Mouse (Mus musculus) cerebral cortex, adult 2 months (tissue): ENCODE measurements around the gene Prdx1.

Experiments used
- WGBS: fragments of 180-500 bp; shearing (Covaris S2); methylation state at CpG from one replicate; pipeline ENCODE4 v1.1.7; 2018; 5-methylcytosine and 5-hydroxymethylcytosine counted together

Gene Prdx1

DNA sequence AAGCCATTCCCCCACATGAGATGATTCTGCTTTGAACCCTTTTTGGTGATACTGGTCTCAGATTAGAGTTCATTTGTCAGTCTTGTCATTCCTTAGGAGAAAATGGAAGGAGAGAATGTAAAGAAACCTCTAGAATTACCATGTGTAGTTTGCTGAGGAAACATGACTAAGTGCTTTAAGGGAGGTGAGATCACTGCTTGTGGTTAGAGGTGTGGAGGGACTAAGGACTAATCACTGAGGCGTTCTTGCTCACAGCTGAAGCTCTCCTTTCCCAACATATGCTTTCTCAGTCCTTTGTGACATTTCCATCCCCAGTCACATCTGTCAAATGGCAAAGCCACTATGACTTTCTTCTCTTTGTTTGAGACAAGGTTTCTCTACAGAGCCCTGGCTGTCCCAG, 7.5 kb upstream of the Prdx1 start:
- 83% methylated on average over 1 of the region's 1 CpGs for WGBS

DNA sequence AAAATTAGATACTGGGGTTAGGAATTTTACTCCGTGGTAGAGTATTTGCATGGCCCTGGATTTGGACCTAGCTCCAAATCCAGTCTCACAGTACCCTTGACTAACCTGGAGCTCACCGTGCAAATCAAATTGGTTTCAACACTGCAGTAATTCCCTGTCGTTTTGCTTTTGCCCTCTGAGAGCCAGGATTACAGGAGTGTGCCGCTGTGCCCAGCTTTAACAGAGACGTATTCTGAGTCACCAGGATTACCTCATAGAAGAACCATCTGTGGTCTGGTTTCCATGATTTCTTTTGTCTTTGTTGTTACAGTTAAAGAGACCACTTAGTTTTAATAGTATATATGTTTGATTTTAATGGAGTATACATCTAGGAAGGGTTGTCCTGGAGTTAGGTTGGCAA, 6.2 kb upstream of the Prdx1 start:
- WGBS: 69% methylated on average over 5 of the region's 5 CpGs

DNA sequence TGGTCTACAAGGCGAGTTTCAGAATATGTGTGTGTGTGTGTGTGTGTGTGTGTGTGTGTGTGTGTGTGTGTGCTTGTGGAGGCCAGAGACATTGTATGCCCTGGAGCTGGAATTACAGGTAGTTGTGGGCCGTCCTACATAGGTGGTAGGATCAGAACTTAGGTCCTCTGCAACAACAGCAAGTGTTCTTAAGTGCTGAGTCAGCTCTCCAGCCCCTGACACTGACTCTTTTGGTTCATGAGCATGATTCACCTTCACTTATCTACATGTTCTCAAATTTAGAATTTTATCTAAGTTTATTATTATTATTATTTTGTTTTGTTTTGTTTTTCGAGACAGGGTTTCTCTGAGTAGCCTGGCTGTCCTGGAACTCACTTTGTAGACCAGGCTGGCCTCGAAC, 4.8 kb upstream of the Prdx1 start:
- 96% methylated on average over 4 of the region's 4 CpGs for WGBS

DNA sequence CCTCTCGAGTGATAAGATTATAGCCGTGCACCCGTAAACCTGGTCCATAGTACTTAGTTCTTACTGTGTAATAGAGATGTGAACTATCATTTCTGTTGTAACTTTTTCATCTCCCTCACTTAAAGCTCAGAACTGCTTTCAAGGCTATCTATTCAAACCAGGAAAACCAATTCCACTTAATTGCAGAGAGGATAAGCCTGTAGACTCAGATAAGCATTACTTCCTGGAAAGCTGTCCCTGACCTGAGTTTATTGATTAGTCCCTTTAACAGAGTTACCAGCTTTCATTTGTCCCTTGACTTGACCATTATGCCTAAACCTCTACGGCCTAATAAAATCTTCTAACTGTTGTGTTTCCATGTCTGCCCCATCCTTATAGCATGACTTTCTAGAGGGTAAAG, 1.4 kb upstream of the Prdx1 start:
- 91% methylated on average over 4 of the region's 4 CpGs for WGBS

DNA sequence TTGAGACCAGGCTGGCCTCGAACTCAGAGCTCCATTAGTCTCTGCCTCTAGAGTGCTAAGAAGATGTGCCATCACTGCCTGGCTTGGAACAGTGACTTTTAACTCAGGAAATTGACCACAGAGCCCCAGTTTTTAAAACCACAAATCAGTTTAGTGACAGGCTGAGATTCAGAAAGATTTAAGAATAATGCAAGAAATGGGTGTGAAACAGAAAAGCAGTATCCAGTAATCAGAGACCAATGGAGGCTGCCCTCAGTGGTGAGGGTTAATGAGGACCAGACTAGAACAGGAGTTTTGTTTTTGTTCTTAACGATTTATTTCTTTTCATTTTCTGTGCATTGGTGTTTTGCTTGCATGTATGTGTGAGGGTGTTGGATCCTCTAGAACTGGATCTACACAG, 679 bp upstream of the Prdx1 start:
- WGBS: 74% methylated on average over 2 of the region's 2 CpGs

DNA sequence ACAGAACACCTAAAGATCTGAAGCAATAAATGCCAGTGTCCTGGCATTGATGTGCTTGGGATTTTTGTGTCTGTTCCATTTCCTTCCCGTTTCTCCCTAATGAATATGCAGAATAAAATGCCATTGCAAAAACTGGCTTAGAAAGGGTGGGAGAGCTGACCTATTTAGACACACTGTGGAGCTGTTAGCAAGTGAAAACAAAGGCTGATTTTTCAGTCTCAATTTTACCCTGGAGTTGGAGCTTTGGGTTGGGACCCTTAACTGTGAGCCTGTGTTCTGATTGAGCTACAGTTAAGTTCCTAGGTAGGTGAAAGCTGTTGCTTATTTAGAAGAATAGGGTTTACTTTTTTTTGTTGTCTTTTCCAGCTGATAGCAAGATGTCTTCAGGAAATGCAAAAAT, 1.7 kb downstream of the Prdx1 start:
- 14% methylated on average over 1 of the region's 1 CpGs for WGBS

DNA sequence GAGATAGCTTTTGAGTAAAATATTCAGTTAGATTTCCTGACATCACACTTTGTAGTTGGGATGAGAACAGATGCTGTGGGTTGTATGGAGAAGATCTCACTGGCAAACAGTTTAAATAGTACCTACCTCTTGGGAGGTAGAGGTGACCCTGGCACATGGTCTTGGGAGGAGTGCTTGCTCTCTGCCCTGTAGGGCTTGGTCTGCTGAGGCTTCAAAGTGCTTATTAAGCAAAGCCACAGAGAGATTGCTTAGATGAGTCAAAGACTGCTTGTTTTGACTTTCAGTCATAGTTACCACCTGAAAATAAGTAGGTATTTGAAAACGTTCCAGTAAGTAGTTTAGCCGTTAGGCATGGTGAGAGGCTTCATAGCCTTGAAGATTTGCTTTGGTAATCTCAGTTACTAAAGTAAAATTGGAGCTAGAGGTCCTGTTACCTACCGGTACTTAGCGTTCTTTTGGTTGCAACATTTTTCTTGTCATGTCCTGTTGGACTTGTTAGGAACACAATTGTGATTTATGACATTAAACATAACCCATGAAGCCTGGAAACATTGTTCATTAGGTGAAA, 4.0 kb downstream of the Prdx1 start:
- 89% methylated on average over 4 of the region's 4 CpGs for WGBS

DNA sequence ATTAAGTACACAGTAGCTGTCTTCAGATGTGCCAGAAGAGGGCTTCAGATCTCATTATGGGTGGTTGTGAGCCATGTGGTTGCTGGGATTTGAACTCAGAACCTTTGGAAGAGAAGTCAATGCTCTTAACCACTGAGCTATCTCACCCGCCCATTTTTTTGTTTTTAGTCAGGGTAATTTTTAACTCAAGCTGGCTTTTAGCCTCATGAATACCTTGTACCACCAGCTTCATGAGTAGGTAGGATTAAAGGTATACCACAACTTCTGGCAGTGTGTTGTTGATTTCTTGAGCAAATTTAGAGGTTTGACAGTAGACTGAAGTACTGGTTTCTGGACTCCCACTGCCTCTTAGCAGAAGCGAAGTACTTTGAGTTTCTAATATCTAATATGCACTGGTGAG, 6.8 kb downstream of the Prdx1 start:
- WGBS: 95% methylated on average over 2 of the region's 2 CpGs

DNA sequence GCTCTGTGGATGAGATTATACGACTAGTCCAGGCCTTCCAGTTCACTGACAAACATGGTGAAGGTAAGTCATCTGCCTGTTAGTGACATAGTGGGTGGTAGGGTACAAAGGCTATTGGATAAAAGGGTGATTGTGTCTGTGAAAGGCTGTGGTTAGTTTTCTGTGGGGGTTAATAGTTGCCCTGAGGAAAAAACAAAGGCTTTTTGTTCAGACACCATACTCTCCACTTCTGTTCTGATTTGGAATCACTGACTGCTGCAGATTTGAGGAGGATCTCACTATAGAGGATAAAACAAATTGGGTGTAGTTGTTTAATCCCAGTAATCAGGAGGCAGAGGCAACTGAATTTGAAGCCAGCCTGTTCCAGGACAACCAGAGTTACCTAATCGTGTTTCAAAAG, 8.4 kb downstream of the Prdx1 start:
- WGBS: 73% methylated on average over 2 of the region's 2 CpGs

DNA sequence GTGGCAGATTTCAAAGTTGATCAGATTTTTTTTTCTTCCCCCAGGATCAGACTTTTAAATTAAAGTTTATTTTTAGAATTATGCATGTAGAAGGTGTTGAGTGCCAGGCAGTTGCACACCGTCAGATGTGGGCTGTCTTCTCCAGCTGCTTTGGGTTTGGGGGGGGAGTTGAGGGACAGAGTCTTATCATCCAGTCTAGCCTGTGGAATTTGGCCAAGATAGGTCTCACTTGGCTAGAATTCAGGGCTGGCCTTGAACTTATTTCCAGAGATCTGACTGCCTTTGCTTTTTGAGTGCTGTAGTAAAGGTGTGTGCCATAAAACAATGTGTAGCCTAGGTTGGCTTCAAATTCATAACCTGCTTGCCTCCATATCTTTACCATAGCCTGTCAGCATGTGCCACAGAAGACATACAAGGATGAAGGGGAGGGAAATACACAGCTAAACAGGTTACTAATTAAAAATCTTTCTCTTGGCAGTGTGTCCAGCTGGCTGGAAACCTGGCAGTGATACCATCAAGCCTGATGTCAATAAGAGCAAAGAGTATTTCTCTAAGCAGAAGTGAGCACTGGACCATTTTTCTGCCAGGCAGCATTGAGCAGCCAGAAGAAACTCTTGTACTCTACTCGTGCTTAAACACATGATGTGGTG, 13.5 kb downstream of the Prdx1 start:
- 45% methylated on average over 2 of the region's 2 CpGs for WGBS

DNA sequence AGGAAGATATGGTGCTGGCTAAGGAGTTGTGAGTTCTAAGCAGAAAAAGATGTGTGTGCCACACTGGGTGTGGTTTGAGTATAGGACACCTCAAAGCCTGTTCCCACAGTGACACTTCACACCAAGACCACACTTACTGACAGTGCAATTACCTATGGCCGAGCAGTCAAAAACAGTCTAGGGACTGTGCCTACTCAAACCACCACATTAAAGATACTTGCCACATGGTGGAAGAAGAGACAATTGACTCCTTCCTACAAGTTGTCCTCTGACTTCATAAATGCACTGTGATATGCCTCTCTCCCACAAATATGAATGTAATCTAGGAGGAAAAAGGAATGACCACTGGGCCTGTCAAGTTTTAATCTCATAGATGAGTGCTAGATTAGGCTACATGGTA, 15.6 kb downstream of the Prdx1 start:
- 77% methylated on average over 1 of the region's 1 CpGs for WGBS

DNA sequence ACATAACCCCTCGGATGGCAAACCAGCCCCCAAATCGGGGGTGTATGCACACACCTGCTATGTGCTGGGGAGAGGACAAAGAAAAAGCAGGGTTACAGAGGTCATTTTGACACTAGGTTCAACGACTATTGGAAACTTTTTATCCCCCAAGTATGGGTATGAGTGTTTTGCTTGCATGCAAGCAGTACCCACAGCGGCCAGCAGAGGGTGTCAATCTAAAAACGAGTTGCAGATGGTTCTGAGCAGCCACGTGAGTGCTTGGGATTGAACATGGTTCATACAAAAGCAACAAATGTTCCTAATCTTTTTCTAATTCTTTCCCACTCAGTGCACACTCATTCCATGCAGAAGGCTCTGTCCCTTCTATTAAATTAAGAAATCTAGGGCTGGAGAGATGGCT, 18.5 kb downstream of the Prdx1 start:
- 38% methylated on average over 6 of the region's 6 CpGs for WGBS

DNA sequence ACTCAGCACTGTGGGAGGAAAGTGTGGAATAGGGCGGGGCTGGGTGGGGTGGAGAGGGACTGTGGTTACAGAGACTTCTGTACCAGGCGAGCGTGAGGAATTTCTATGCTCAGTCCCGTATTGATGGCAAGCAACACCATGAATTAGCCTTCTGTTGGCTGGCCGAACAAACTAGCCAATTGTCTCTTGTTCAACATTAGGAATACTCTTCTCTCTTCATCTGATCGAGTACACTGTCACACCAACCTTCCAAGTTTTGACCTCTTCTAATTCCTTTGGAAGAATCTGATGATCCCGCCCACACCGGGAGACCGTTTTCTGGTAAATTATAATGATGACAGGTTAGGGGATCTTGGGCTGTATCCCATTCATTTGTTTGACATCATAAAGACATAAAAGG, 22.3 kb downstream of the Prdx1 start:
- 5% methylated on average over 9 of the region's 9 CpGs for WGBS

DNA sequence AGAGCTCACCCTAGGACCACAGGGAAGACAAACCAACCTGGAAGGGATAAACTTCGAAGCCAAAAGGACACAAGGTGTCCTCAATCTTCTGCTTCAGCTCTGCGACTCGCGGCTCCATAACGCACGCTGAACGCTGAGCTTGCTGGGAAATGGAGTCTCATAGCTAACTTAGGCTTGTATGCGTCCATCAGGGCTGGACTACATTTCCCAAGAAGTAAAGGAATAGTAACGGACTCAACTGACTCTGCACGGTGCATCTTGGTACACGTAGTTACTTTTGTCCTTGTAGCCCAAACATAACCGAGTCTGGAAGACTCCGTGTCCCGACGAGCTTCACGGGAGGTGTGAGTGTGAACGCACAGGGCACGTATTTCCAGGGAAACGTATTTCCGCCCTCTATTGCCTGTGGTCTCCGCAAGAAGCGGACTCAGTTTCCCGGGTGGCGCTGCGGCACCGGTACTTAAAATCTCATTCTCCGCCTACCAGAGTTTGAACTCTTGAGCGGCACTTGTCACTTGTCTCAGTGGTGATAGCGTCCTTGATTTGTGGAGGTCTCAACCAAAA, 22.9 kb downstream of the Prdx1 start, which contains the start of the genes Mmachc and Ccdc163:
Gene Mmachc (minus strand): TSS at position 206 of the 564 bp plus-strand sequence.
Gene Ccdc163 (plus strand): TSS at position 309 of the 564 bp plus-strand sequence.
- WGBS: under 1% methylated on average over 29 of the region's 29 CpGs

DNA sequence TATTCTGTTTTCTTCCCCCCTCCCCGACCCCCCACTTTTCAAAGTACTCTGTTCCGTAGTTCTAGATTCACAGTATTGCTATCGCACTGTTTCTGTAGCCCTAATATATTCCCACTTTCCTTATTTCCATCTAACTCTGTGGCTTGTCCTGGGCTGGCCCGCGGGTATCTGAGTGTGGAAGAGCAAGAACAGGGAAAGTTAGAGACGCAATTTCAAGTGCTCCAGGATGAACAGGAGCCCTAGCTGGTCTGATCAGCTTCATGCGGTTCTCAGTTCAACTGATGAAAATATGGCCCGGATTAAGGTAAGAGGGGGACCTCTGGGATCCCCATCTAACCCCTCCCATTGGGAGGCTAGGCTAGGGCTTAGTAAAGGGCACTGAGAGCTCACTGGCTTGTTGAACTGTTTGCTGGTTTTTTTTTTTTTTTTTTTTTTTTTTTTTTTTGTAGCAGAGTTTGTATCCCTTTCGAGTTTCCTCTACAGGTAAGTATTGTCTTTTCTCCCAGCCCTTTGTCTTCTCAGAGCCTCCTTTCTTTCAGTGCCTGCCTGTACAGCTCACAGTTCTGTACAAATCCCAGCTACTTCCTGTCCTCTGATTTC, 23.5 kb downstream of the Prdx1 start:
- 3% methylated on average over 9 of the region's 9 CpGs for WGBS

DNA sequence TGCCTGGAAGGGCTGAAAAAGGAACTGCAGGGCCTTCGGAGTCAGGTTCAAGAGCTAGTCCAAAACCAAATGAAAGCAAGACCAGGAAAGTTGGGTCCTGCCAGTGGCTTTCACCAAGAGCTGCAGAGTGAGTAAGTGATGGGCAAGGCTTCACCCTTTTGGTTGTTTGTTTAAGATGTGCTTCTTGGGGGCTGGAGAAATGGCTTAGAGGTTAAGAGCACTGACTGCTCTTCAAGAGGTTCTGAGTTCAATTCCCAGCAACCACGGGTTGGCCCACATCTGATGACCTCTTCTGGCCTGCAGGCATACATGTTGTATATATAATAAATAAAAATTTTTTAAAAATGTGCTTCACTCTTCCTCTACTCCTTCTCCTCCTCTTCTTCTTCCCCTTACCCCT, 24.8 kb downstream of the Prdx1 start:
- WGBS: 95% methylated on average over 2 of the region's 2 CpGs

DNA sequence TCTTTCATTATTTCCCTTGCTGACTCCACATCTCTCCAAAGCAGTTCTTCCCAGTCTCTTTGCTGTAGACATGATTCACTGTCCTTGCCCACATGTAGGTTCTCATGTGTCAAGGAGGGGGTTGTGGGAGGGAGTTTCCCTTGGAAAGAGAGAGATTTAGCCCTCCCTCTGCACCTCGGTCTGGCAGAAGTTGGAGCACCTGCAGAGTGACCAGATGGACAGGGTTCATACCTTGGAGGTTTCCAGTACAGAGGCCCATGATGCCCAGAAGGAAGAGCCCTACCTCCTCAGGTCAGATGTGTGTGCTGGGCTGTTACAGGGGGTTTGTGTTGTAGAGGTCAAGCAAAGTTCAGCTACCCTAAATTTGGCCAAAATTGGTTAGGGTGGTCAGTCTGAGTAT, 27.2 kb downstream of the Prdx1 start:
- 89% methylated on average over 1 of the region's 1 CpGs for WGBS

DNA sequence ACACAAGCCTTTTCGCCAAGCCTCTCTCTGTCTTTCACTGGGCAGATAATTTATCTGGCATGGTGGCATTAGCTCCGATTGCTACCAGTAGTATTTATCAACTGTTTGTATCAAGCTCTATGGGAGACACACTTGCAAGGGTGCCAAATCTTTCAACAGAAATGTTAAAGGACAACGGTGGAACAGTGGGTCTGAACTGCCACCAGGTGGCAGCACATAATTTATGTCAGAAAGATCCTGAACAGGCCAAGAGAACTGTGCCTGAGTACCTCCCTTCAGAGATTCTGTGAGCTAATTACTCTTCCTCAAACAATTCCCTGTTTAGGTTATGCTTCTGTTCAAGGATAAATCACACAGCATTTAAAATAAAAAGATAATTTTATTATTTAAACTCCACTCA, 34.1 kb downstream of the Prdx1 start:
- WGBS: 18% methylated on average over 3 of the region's 3 CpGs

DNA sequence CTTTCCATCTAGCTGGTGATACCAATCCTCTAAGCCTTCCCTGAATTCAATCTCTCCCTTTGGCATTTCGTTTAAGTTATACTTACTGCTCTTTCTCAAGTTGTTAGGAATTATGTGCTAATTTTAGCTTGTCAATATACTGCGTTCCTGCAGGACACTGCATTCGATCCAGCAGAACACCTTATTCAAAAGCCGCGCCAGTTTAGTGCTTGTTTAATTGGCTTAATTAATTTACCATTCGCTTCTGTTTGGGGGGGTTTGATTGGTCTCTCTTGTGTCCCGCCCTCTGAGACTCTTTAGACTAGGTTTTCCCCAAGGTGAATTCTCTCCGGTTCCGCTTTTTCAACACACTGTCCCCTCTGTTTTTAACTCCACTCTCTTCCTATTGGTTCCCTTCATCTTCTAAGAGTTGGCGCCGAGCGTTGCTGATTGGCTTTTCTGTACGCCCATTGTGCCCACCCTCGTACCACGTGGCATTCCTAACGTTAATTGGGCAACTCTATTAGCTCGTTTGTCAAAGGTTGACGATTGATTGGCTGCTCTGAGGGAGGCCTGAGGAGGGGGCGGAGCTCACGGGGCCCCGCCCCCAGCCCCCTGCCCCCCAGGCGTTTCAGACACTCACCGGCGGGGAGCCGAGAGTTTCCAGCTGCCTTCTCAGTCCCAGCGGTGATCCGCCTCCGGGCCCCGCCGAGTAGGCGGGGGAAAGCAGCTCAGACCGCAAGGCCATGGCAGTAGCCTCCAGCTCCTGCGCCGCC, 35.2 kb downstream of the Prdx1 start, which contains the start of gene Tesk2:
Gene Tesk2 (plus strand): TSS at position 606 of the 755 bp plus-strand sequence.
- under 1% methylated on average over 34 of the region's 34 CpGs for WGBS

DNA sequence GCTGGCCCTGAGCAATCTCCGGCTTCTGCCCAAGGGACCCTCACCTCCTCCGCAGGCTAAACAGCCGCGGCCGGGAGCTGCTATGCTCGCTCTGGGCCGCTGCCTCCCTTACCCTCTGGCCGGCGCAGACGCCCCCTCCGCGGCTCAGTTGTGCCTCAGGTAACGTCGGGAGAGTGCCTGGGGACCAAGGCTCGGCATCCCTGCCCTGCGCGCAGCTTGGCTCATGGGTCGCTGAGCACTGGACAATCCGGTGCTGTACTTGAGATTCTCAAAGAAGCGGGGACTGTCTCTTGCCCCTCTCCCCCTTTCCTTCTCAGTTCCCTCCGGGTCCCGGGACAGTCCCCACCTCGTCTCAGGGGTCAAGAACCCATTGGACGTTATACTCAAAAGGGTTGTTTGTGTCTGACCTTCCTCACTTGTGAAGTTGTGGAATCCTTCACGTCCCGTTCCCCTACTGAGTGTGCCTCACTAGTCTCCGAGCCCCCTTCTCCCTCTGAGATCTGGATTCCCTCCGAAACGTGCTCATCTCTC, 35.8 kb downstream of the Prdx1 start:
- under 1% methylated on average over 29 of the region's 29 CpGs for WGBS

DNA sequence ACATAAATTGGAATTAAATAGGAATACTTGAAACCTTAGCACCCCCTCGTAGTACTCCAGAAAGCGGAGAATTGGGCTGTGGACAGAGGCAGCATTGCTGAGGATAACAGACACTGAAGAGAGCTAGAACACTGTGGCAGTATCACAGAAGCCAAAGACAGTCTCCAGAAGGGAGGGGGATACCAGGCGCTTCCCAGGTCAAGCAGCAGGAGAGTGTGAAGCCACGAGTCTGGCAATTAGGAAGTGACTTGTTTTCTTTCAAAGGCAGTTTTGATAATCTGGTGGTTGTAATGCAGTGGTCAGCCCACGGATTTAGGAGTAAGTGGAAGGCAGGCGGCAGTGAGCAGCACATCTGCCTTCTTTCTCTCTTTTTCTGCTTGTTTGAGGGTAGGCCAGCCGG, 36.9 kb downstream of the Prdx1 start:
- 66% methylated on average over 7 of the region's 7 CpGs for WGBS

DNA sequence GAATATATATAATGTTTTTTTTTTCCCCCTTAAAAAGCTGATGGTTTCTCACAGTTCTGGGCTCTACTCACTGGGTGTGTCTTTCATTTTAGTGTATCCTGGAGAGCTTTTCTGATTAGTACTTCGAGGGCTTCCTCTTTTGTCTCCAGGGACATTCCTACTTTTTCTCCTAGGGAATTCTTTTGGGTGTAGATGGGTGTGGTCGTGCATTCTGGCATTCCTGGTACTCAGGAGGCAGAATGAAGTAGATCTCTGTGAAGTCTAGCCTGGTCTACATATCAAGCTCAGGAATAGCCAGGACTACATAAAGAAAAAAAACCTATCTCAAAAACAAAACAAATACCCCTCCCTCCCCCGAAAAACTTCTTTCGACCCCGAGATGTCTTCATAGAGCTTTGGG, 40.1 kb downstream of the Prdx1 start:
- WGBS: 88% methylated on average over 5 of the region's 5 CpGs
